In the genomic region with DNA sequence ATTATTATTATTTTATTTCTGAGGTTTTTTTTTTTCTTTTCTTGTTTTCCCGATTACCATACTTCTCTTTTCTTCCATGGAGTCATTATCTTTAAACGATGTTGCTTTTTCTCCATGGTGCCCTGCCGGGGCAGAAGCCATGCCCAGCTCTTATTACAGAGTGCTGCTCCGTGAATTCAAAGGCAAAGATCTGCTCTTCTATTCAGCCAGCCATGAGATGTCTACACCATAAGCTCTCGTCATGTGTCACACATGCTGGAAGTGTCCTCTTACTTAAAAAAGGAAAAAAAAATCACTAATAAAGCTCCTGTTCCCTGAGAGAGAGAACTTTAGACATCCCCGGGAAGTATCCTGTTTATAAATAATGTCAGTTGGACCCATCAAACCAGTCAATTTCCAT, we compare ENCODE assay signal across 14 mouse cellular contexts.
DNase-seq lines count a peak whose midpoint lies in the region; ATAC-seq and TF ChIP-seq lines count a peak whose summit lies in the region.
"Had no signal": no experiment of that assay in that cellular context is flagged by ENCODE, and none has a peak within 500 bp of the region (broad histone marks: within the 10 kb centered on the region; RNA-seq: fewer than 3 reads in every experiment).

No protein-coding gene starts in this region.

- H3K9ac ChIP-seq in heart, embryonic 12.5 days = no peak overlapping the region
- no peak overlapping the region for H3K9ac ChIP-seq in kidney, embryonic 14.5 days (ENCODE audit: low read depth, low read length)
- H3K9ac ChIP-seq in lung, embryonic 14.5 days = no peak overlapping the region
- H3K9ac ChIP-seq in stomach, postnatal 0 days (ENCODE audit: low read length) = no peak overlapping the region
- H3K9ac ChIP-seq: forebrain, embryonic 13.5 days; hindbrain, embryonic 15.5 days; liver, embryonic 13.5 days; midbrain, embryonic 15.5 days had no signal

- H3K27me3 ChIP-seq in heart, embryonic 12.5 days (replicated peaks) = no peaks in the 10 kb centered on the region
- no peaks in the 10 kb centered on the region for H3K27me3 ChIP-seq in heart, embryonic 10.5 days (ENCODE audit: insufficient read depth, poor library complexity, severe bottlenecking)
- no peaks in the 10 kb centered on the region for H3K27me3 ChIP-seq in kidney, embryonic 14.5 days (ENCODE audit: control insufficient read depth, insufficient read depth, low read length)
- no peaks in the 10 kb centered on the region for H3K27me3 ChIP-seq in lung, embryonic 14.5 days (ENCODE audit: insufficient read depth, low read length)
- H3K27me3 ChIP-seq in stomach, postnatal 0 days (ENCODE audit: control insufficient read depth, insufficient read depth, low read length) = no peaks in the 10 kb centered on the region
- H3K27me3 ChIP-seq: forebrain, embryonic 13.5 days; hindbrain, embryonic 15.5 days; liver, embryonic 13.5 days; midbrain, embryonic 15.5 days had no signal

- TF ChIP-seq EP300 in stomach, postnatal 0 days (optimal IDR thresholded peaks at IDR 0.05) = no peak

- no peaks in the 10 kb centered on the region for H3K9me3 ChIP-seq in heart, embryonic 12.5 days (replicated peaks)
- no peaks in the 10 kb centered on the region for H3K9me3 ChIP-seq in heart, embryonic 10.5 days
- H3K9me3 ChIP-seq in kidney, embryonic 14.5 days (ENCODE audit: control insufficient read depth, low read length) = no peaks in the 10 kb centered on the region
- H3K9me3 ChIP-seq in lung, embryonic 14.5 days (ENCODE audit: low read depth, low read length) = no peaks in the 10 kb centered on the region
- H3K9me3 ChIP-seq in stomach, postnatal 0 days (ENCODE audit: control insufficient read depth, low read length) = no peaks in the 10 kb centered on the region
- H3K9me3 ChIP-seq: forebrain, embryonic 13.5 days; hindbrain, embryonic 15.5 days; liver, embryonic 13.5 days; midbrain, embryonic 15.5 days had no signal

- no peak overlapping the region for H3K4me3 ChIP-seq in heart, embryonic 12.5 days
- H3K4me3 ChIP-seq in heart, embryonic 10.5 days = no peak overlapping the region
- H3K4me3 ChIP-seq in kidney, embryonic 14.5 days (ENCODE audit: low read length) = no peak overlapping the region
- H3K4me3 ChIP-seq in lung, embryonic 14.5 days (ENCODE audit: low read depth, low read length) = no peak overlapping the region
- H3K4me3 ChIP-seq in stomach, postnatal 0 days (ENCODE audit: low read depth, low read length) = no peak overlapping the region
- H3K4me3 ChIP-seq: forebrain, embryonic 13.5 days; hindbrain, embryonic 15.5 days; liver, embryonic 13.5 days; midbrain, embryonic 15.5 days; myocyte had no signal

- no peak for DNase-seq in heart, embryonic 10.5 days (ENCODE audit: low spot score)
- no peak for DNase-seq in kidney, postnatal 10 days
- no peak for DNase-seq in lung, embryonic 14.5 days
- no peak for DNase-seq in lung, postnatal 4 days
- no peak for DNase-seq in stomach, postnatal 0 days (ENCODE audit: low spot score)
- DNase-seq: liver, embryonic 13.5 days; spleen, adult 18-20 months; thymus, postnatal 36 days had no signal

- peak overlapping the region; percentile 24; the same call in 1 of the 2 replicates for H3K4me2 ChIP-seq in heart, embryonic 12.5 days
- H3K4me2 ChIP-seq in kidney, embryonic 14.5 days (replicated peaks; ENCODE audit: low read depth, low read length) = no peak overlapping the region
- no peak overlapping the region for H3K4me2 ChIP-seq in lung, embryonic 14.5 days
- H3K4me2 ChIP-seq in stomach, postnatal 0 days (replicated peaks; ENCODE audit: low read depth) = no peak overlapping the region
- H3K4me2 ChIP-seq: forebrain, embryonic 13.5 days; hindbrain, embryonic 15.5 days; liver, embryonic 13.5 days; midbrain, embryonic 15.5 days had no signal

- 71% methylated on average over 6 of the region's 6 CpGs for WGBS in heart, embryonic 12.5 days
- 74% methylated on average over 6 of the region's 6 CpGs for WGBS in heart, embryonic 10.5 days
- 31% methylated on average over 6 of the region's 6 CpGs for WGBS in kidney, embryonic 14.5 days
- 51% methylated on average over 6 of the region's 6 CpGs for WGBS in lung, embryonic 14.5 days
- WGBS in stomach, postnatal 0 days = 62% methylated on average over 6 of the region's 6 CpGs

- no peak for TF ChIP-seq CTCF in lung, embryonic 14.5 days (IDR thresholded peaks at IDR 0.05; ENCODE audit: low read depth)
- TF ChIP-seq CTCF in stomach, postnatal 0 days (IDR thresholded peaks at IDR 0.05; ENCODE audit: low read depth) = no peak

- H3K4me1 ChIP-seq in heart, embryonic 12.5 days (replicated peaks) = peaks cover 72% of the 10 kb centered on the region
- H3K4me1 ChIP-seq in heart, embryonic 10.5 days = peaks cover 51% of the 10 kb centered on the region
- peaks cover 42% of the 10 kb centered on the region for H3K4me1 ChIP-seq in kidney, embryonic 14.5 days (ENCODE audit: control insufficient read depth, insufficient read depth, low read length)
- peaks cover 20% of the 10 kb centered on the region for H3K4me1 ChIP-seq in lung, embryonic 14.5 days (ENCODE audit: insufficient read depth)
- H3K4me1 ChIP-seq in stomach, postnatal 0 days (replicated peaks; ENCODE audit: control insufficient read depth, insufficient read depth) = peaks cover 9% of the 10 kb centered on the region

- H3K36me3 ChIP-seq in heart, embryonic 12.5 days = peaks cover 2% of the 10 kb centered on the region; the same call in 1 of the 2 replicates
- H3K36me3 ChIP-seq in heart, embryonic 10.5 days = peaks cover 5% of the 10 kb centered on the region
- no peaks in the 10 kb centered on the region for H3K36me3 ChIP-seq in kidney, embryonic 14.5 days (ENCODE audit: control insufficient read depth, insufficient read depth, low read length)
- H3K36me3 ChIP-seq in lung, embryonic 14.5 days (ENCODE audit: insufficient read depth) = no peaks in the 10 kb centered on the region
- H3K36me3 ChIP-seq in stomach, postnatal 0 days (ENCODE audit: control insufficient read depth, insufficient read depth, low read length) = no peaks in the 10 kb centered on the region; the same call in 1 of the 2 replicates
- H3K36me3 ChIP-seq: hindbrain, embryonic 15.5 days; liver, embryonic 13.5 days; midbrain, embryonic 15.5 days had no signal

- H3K27ac ChIP-seq in heart, embryonic 12.5 days (ENCODE audit: poor library complexity, severe bottlenecking) = peak overlapping the region; percentile 60; the same call in 1 of the 2 replicates
- no peak overlapping the region for H3K27ac ChIP-seq in heart, embryonic 10.5 days
- H3K27ac ChIP-seq in kidney, embryonic 14.5 days (ENCODE audit: low read depth, low read length) = peak overlapping the region; percentile 34; the same call in 1 of the 2 replicates
- peak overlapping the region; percentile 77; the same call in 1 of the 2 replicates for H3K27ac ChIP-seq in lung, embryonic 14.5 days (ENCODE audit: low read depth)
- H3K27ac ChIP-seq in stomach, postnatal 0 days (replicated peaks) = 0 out of 2 replicates have a peak overlapping the region, but pooled peaks have one; percentile 18
- H3K27ac ChIP-seq: forebrain, embryonic 13.5 days; hindbrain, embryonic 15.5 days; liver, embryonic 13.5 days; midbrain, embryonic 15.5 days had no signal

- ATAC-seq in heart, embryonic 12.5 days (ENCODE audit: insufficient number of reproducible peaks, low FRiP score) = no peak
- ATAC-seq in kidney, embryonic 14.5 days (ENCODE audit: low FRiP score, low TSS enrichment) = peak; percentile 44; the same call in 1 of the 2 replicates
- no peak for ATAC-seq in lung, embryonic 14.5 days (ENCODE audit: insufficient read depth)
- ATAC-seq in stomach, postnatal 0 days (ENCODE audit: low FRiP score, low TSS enrichment) = no peak
- ATAC-seq: forebrain, embryonic 13.5 days had no signal
